Mouse (Mus musculus): ENCODE results near the gene Pcsk5.

DNA sequence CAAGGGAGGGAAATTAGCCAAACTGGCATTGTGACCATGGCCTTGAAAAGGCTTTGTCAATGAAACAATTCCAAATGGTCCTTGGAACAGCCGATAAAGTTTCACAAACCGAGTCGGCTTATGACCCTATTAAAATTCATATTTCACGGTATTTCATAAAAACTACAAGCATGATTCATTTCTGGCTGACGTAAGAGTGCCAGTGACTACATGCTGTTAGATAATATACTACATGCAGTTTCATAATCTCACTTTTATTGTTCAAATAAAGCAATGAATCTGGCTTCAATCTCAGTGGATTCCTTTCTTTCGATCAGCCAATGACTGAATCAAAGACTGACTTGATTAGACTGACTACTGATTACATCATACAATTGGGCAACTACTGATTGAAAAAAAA is 145.8 kb downstream of the Pcsk5 start:
- TF ChIP-seq CTCF (IDR thresholded peaks at IDR 0.05; ENCODE audit: low read depth, low read length) (no peak), POLR2A (IDR thresholded peaks at IDR 0.05; ENCODE audit: extremely low read depth, insufficient read depth, low read length) (no peak)
